Mouse (Mus musculus): ENCODE data around the gene Praf2.

Gene Praf2

GRCm38 (mm10) chrX:7739336-7740081 is 11.3 kb downstream of the Praf2 start:
- DNase-seq (ENCODE audit: low read depth, low spot score) = no peak

GRCm38 (mm10) chrX:7740082-7740819 is 12.0 kb downstream of the Praf2 start:
- DNase-seq (ENCODE audit: low read depth, low spot score) = peak; percentile 65

- DNase-seq (ENCODE audit: low read depth, low spot score) = no peak
Observed at GRCm38 (mm10) chrX:7741103-7741502, 12.9 kb downstream of the Praf2 start.

GRCm38 (mm10) chrX:7743470-7743869 is 15.2 kb downstream of the Praf2 start:
- peak; percentile 44 for DNase-seq (ENCODE audit: low read depth, low spot score)

GRCm38 (mm10) chrX:7744940-7745339 is 16.7 kb downstream of the Praf2 start:
- DNase-seq (ENCODE audit: low read depth, low spot score) = no peak

GRCm38 (mm10) chrX:7745429-7745828 is 17.2 kb downstream of the Praf2 start:
- DNase-seq (ENCODE audit: low read depth, low spot score) = no peak

- peak; percentile 81 for DNase-seq (ENCODE audit: low read depth, low spot score)
Observed at GRCm38 (mm10) chrX:7750432-7751116, 22.3 kb downstream of the Praf2 start, which contains the start of gene Ccdc120. Gene Ccdc120 (minus strand): TSS chrX:7750905.

GRCm38 (mm10) chrX:7753627-7754026 is 25.4 kb downstream of the Praf2 start:
- DNase-seq (ENCODE audit: low read depth, low spot score) = peak; percentile 56

- DNase-seq (ENCODE audit: low read depth, low spot score) = peak; percentile 97
Observed at GRCm38 (mm10) chrX:7762137-7762920, 34.1 kb downstream of the Praf2 start, which contains the start of gene Tfe3. Gene Tfe3 (plus strand): TSS chrX:7762560.

GRCm38 (mm10) chrX:7762921-7763197 is 34.6 kb downstream of the Praf2 start:
- no peak for DNase-seq (ENCODE audit: low read depth, low spot score)

- peak; percentile 76 for DNase-seq (ENCODE audit: low read depth, low spot score)
Observed at GRCm38 (mm10) chrX:7763631-7764393, 35.6 kb downstream of the Praf2 start.

- DNase-seq (ENCODE audit: low read depth, low spot score) = no peak
Observed at GRCm38 (mm10) chrX:7764657-7765280, 36.5 kb downstream of the Praf2 start.

GRCm38 (mm10) chrX:7765281-7765670 is 37.0 kb downstream of the Praf2 start:
- peak; percentile 37 for DNase-seq (ENCODE audit: low read depth, low spot score)

- peak; percentile 93 for DNase-seq (ENCODE audit: low read depth, low spot score)
Observed at GRCm38 (mm10) chrX:7765764-7766163, 37.5 kb downstream of the Praf2 start.

- no peak for DNase-seq (ENCODE audit: low read depth, low spot score)
Observed at GRCm38 (mm10) chrX:7769302-7770017, 41.2 kb downstream of the Praf2 start.

GRCm38 (mm10) chrX:7772766-7773165 is 44.5 kb downstream of the Praf2 start:
- peak; percentile 44 for DNase-seq (ENCODE audit: low read depth, low spot score)

- DNase-seq (ENCODE audit: low read depth, low spot score) = no peak
Observed at GRCm38 (mm10) chrX:7775501-7776205, 47.4 kb downstream of the Praf2 start.

- peak; percentile 76 for DNase-seq (ENCODE audit: low read depth, low spot score)
Observed at GRCm38 (mm10) chrX:7776329-7777082, 48.3 kb downstream of the Praf2 start.

Measured in 3T3-L1 (cell line).